Mouse (Mus musculus) skeletal muscle tissue, adult 2 months (tissue): Measurements from ENCODE around the gene Gm6899.

ENCODE experiments used
- DNase-seq: peaks from one replicate; pipeline ENCODE4 v3.0.0-alpha.2; 2012; ENCODE audit warnings: low read depth, low spot score

Gene Gm6899

GRCm38 (mm10) chr11:26593061-26594059 is at the start of gene Gm6899, which contains the start of gene Vrk2:
Gm6899 (plus strand) TSS chr11:26593241.
Vrk2 (minus strand) TSS chr11:26593999.
- peak; percentile 72 for DNase-seq

DNA sequence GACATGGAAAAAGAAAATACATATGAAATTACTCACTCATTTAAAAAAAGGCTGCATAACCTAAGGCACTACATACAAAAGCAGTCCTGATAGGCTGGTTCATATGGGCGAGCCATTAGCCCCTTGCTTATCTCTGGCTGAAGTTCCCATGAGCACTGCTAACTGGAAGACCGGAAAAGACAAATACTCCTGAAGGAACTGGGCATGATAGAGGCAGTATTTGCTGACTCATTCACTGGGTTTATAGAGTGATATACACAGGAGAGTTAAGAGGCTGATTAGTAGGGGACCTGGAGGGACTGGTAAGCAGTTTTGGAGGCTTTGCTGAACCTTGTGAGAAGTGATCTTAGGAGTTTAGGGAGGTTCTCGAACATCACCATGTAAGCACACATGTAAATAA is 41.5 kb upstream of the Gm6899 start:
- DNase-seq: no peak

GRCm38 (mm10) chr11:26585409-26586366 is 7.4 kb upstream of the Gm6899 start:
- DNase-seq: no peak

DNA sequence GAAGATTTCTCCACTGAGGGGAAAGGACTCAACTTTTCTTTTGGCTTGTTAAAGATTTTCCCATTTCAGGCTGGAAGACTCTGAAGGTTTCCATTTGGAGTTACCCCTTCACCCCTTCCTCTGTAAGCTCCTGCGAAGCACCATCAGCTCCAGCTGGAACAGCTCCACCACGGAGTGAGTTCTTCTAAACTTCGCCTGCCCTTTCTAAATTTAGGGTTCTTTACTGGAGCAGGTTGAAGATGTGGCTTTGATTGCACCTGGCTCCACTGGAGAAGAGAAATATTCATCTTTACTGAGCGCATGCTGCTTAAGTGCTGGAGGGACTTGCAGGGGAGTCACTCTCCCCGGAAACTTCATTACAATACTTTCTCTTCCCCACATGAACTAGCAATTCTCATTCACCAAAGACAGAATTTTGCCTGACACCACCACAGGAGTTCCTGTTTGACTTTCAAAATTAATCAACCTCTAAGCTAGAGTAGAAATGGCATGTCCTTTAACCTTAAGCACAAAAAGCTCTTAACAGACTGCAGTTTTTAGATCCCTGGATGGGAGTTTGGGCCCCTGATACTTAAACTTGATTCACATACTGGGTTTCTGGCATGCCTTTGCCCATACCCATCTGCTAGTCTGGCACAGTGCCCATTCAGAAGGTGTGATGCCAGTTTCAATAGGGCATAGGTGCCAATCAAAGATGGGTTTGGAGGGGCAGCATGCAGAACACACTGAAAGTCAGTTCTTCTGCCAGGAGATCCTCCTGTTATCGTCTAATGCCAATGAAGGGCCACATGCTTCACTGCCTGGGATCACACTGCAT is 6.5 kb upstream of the Gm6899 start:
- peak; percentile 18 for DNase-seq

- no peak for DNase-seq
These were observed 5.9 kb upstream of the Gm6899 start for GRCm38 (mm10) chr11:26587184-26587524.

- no peak for DNase-seq
These were observed 517 bp upstream of the Gm6899 start for GRCm38 (mm10) chr11:26592395-26593053.

- DNase-seq: no peak
These were observed 1.4 kb downstream of the Gm6899 start for GRCm38 (mm10) chr11:26594487-26594886.

DNA sequence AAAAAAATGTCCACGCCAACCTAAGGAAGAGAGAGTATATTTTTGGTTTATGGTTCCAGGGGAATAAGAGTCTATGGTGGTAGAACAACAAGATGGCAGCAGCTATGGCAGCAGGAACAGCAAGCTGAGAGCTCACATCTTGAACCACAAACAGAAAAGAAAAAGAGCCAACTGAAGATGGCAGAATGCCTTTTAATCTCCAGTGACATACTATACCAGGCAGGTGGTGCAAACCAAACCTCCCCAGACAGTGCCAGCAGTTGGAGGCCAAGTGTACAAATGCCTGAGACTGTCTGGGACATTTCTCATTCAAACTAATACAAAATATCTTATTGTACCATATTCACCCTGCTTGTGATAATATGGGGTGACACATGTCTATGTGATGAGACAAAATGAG is 3.1 kb downstream of the Gm6899 start:
- no peak for DNase-seq

- no peak for DNase-seq
These were observed 4.1 kb downstream of the Gm6899 start for GRCm38 (mm10) chr11:26597145-26597544.

GRCm38 (mm10) chr11:26597761-26598160 is 4.7 kb downstream of the Gm6899 start:
- no peak for DNase-seq

GRCm38 (mm10) chr11:26598876-26599275 is 5.8 kb downstream of the Gm6899 start:
- DNase-seq: no peak

DNA sequence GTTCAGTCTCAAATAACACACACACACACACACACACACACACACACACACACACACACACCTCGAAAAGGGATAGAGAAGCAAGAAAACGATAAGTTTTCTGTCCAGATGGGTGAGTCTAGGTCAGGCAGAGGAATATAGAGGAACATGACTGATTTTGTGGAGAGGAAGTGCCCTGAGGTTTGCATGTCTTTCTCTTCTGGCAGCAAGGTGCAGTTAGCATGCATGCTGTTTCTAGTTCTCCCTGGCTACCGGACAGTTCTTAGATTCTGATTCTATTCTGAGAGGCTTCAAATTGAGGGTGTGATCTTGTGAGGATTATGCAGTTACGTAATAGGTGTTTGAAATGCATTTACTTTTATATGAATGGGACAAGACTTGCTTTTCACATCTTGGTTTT is 7.7 kb downstream of the Gm6899 start:
- no peak for DNase-seq

- DNase-seq: no peak
These were observed 8.6 kb downstream of the Gm6899 start for GRCm38 (mm10) chr11:26601571-26602175.

- no peak for DNase-seq
These were observed 11.1 kb downstream of the Gm6899 start for GRCm38 (mm10) chr11:26604061-26604655.

DNA sequence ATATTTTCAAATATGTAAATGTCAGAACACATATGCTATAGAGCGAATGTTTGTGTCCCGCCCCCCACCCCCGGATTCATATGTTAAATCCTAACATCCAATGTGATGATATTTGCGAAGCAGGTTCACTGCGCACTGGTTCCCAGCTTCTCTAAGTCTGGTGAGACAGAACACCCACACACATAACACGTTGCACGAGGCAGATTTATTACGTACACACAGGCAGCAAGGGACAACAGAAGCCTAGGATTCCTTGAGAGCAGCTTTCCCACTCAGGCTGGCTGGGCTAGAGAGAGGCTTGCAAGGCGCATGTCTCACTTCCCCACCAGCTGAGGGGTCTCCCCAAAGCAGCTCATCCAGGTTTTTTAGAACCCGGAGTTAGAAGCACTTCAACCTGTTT is 15.8 kb downstream of the Gm6899 start:
- DNase-seq: no peak

DNA sequence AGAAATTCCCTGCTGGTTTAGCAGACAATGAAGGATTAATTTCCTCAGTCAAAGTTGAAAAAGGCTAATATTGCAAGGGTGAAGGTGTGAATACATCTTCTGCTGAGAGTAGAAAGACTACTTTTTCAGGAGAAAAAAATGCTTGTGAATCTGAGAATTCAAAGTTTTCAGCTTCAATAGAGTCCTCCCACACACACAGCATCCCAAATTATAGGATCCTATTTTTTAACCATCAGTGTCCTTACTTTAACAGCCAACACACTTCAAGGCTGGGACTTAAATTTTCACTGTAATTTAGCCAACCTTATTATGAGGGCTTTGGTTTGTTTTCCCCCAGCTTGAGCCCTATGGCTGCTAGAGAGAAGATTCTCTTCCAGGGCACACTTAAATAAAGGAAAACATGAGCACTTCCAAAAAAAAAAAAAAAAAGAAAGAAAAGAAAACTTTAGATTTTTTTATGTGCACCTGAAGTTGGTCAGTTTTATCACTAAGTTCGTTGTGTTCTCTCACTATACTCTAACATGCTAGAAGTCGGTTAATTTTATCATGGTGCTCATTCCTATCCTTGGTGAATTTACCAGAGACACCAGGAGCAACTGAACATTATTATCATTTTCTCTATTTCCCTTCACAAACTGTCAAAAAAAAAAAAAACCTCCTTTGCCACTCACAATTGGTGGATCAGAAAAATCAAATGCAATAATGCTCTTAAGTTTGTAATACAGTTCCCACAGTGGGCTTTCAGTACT is 25.6 kb downstream of the Gm6899 start:
- DNase-seq: no peak

- no peak for DNase-seq
These were observed 29.7 kb downstream of the Gm6899 start for GRCm38 (mm10) chr11:26622727-26623126.

DNA sequence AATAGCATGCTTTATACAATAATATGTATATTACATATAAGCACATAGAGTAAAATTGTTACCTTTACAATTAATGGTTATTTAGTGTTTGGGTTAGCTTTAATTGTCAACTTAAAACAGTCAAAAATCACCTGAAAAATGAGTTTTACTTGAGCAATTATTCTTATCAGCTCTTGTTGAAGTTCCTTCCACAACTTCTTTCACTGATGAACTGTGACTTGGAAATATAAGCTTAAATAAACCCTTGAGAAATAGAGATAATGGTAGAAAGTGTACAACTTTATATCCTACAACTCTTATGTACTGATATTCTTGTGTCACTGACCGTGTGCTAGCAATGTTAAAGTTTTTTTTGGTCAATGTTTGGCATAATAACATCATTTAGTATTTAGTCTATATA is 43.2 kb downstream of the Gm6899 start:
- no peak for DNase-seq

- peak; percentile 33 for DNase-seq
These were observed 47.3 kb downstream of the Gm6899 start for GRCm38 (mm10) chr11:26640314-26640785.
